Comparison of ENCODE assay signal across 21 mouse cellular contexts in genomic region chr10:19879161-19879560, GRCm38 (mm10). TPM values are rescaled to one million over a fixed set of nuclear protein-coding genes. Genes with fewer than 3 reads are reported as not detected.
DNase-seq lines count a peak whose midpoint lies in the region; ATAC-seq and TF ChIP-seq lines count a peak whose summit lies in the region.
"Had no signal": no experiment of that assay in that cellular context is flagged by ENCODE, and none has a peak within 500 bp of the region (broad histone marks: within the 10 kb centered on the region; RNA-seq: fewer than 3 reads in every experiment).

No protein-coding gene starts in this region.

- H3K27ac ChIP-seq in hindbrain, embryonic 13.5 days = 0 out of 2 replicates have a peak overlapping the region, but pooled peaks have one; percentile 8
- H3K27ac ChIP-seq in hindbrain, embryonic 11.5 days (ENCODE audit: low read depth, low read length) = no peak overlapping the region
- no peak overlapping the region for H3K27ac ChIP-seq in liver, embryonic 15.5 days (replicated peaks)
- H3K27ac ChIP-seq in liver, postnatal 0 days (ENCODE audit: low read depth) = no peak overlapping the region
- no peak overlapping the region for H3K27ac ChIP-seq in midbrain, embryonic 14.5 days (replicated peaks; ENCODE audit: low read depth, low read length)
- no peak overlapping the region for H3K27ac ChIP-seq in midbrain, embryonic 15.5 days
- H3K27ac ChIP-seq: embryonic facial prominence, embryonic 12.5 days; forebrain, embryonic 15.5 days; heart, embryonic 13.5 days had no signal

- no peak for TF ChIP-seq CTCF in liver, postnatal 0 days (IDR thresholded peaks at IDR 0.05; ENCODE audit: low read depth)

- H3K9ac ChIP-seq in hindbrain, embryonic 13.5 days = no peak overlapping the region
- no peak overlapping the region for H3K9ac ChIP-seq in hindbrain, embryonic 11.5 days (ENCODE audit: low read depth, low read length)
- H3K9ac ChIP-seq in liver, embryonic 15.5 days = no peak overlapping the region
- no peak overlapping the region; the same call in 1 of the 2 replicates for H3K9ac ChIP-seq in liver, postnatal 0 days (replicated peaks)
- no peak overlapping the region for H3K9ac ChIP-seq in midbrain, embryonic 14.5 days (replicated peaks; ENCODE audit: low read length)
- H3K9ac ChIP-seq in midbrain, embryonic 15.5 days = no peak overlapping the region
- H3K9ac ChIP-seq: embryonic facial prominence, embryonic 12.5 days; forebrain, embryonic 15.5 days; heart, embryonic 13.5 days had no signal

- DNase-seq in hindbrain, embryonic 11.5 days (ENCODE audit: low spot score) = no peak
- no peak for DNase-seq in liver, postnatal 0 days
- peak; percentile 58 for DNase-seq in midbrain, embryonic 14.5 days
- no peak for DNase-seq in thymus, postnatal 36 days
- DNase-seq: adrenal gland, postnatal 10 days; B cell, adult 2 months; cerebellum, adult 11-12 months; cerebellum, adult 9-10 months; cerebellum, postnatal 25 days; gastrocnemius, postnatal 36 days; heart, adult 11 months; heart, postnatal 36 days had no signal

- ATAC-seq in hindbrain, embryonic 13.5 days (ENCODE audit: low FRiP score) = no peak
- ATAC-seq in hindbrain, embryonic 11.5 days (ENCODE audit: low FRiP score) = no peak
- ATAC-seq in liver, embryonic 15.5 days (ENCODE audit: insufficient read depth) = no peak
- ATAC-seq in liver, postnatal 0 days = no peak
- ATAC-seq in midbrain, embryonic 14.5 days (ENCODE audit: low FRiP score, low TSS enrichment) = no peak
- no peak for ATAC-seq in midbrain, embryonic 15.5 days (replicated peaks)
- ATAC-seq: CD4-positive, CD25-positive, alpha-beta regulatory T cell, adult 4 months; forebrain, embryonic 15.5 days; hindbrain, embryonic 16.5 days had no signal

- no peak overlapping the region for H3K4me2 ChIP-seq in hindbrain, embryonic 13.5 days
- no peak overlapping the region for H3K4me2 ChIP-seq in hindbrain, embryonic 11.5 days (replicated peaks; ENCODE audit: low read depth, low read length)
- 0 out of 2 replicates have a peak overlapping the region, but pooled peaks have one; percentile 2 for H3K4me2 ChIP-seq in liver, embryonic 15.5 days
- H3K4me2 ChIP-seq in liver, postnatal 0 days (ENCODE audit: low read depth, low read length) = no peak overlapping the region
- no peak overlapping the region for H3K4me2 ChIP-seq in midbrain, embryonic 14.5 days (ENCODE audit: low read length)
- no peak overlapping the region for H3K4me2 ChIP-seq in midbrain, embryonic 15.5 days
- H3K4me2 ChIP-seq: embryonic facial prominence, embryonic 12.5 days; forebrain, embryonic 15.5 days; heart, embryonic 13.5 days had no signal

- 66% methylated on average over 6 of the region's 6 CpGs for WGBS in hindbrain, embryonic 13.5 days
- WGBS in hindbrain, embryonic 11.5 days = 67% methylated on average over 6 of the region's 6 CpGs
- WGBS in liver, embryonic 15.5 days (ENCODE audit: insufficient replicate concordance) = 71% methylated on average over 6 of the region's 6 CpGs
- 59% methylated on average over 6 of the region's 6 CpGs for WGBS in liver, postnatal 0 days (ENCODE audit: insufficient replicate concordance)
- 70% methylated on average over 6 of the region's 6 CpGs for WGBS in midbrain, embryonic 14.5 days
- 59% methylated on average over 6 of the region's 6 CpGs for WGBS in midbrain, embryonic 15.5 days

- no peak for TF ChIP-seq EP300 in liver, postnatal 0 days (IDR thresholded peaks at IDR 0.05; ENCODE audit: low read depth)

- no peak overlapping the region for H3K4me3 ChIP-seq in hindbrain, embryonic 13.5 days
- no peak overlapping the region for H3K4me3 ChIP-seq in hindbrain, embryonic 11.5 days (ENCODE audit: low read depth, low read length)
- no peak overlapping the region for H3K4me3 ChIP-seq in liver, embryonic 15.5 days (replicated peaks)
- H3K4me3 ChIP-seq in liver, postnatal 0 days (ENCODE audit: low read depth, low read length) = no peak overlapping the region
- H3K4me3 ChIP-seq in midbrain, embryonic 14.5 days (replicated peaks; ENCODE audit: low read depth, low read length) = no peak overlapping the region
- H3K4me3 ChIP-seq in midbrain, embryonic 15.5 days = no peak overlapping the region
- H3K4me3 ChIP-seq: embryonic facial prominence, embryonic 12.5 days; forebrain, embryonic 15.5 days; heart, embryonic 13.5 days had no signal

- H3K9me3 ChIP-seq in hindbrain, embryonic 13.5 days = no peaks in the 10 kb centered on the region
- no peaks in the 10 kb centered on the region for H3K9me3 ChIP-seq in hindbrain, embryonic 11.5 days (ENCODE audit: control insufficient read depth, low read length)
- no peaks in the 10 kb centered on the region for H3K9me3 ChIP-seq in liver, embryonic 15.5 days (replicated peaks)
- H3K9me3 ChIP-seq in liver, postnatal 0 days (ENCODE audit: low read length) = no peaks in the 10 kb centered on the region
- no peaks in the 10 kb centered on the region for H3K9me3 ChIP-seq in midbrain, embryonic 14.5 days (ENCODE audit: control insufficient read depth, low read length)
- no peaks in the 10 kb centered on the region for H3K9me3 ChIP-seq in midbrain, embryonic 15.5 days
- H3K9me3 ChIP-seq: embryonic facial prominence, embryonic 12.5 days; forebrain, embryonic 15.5 days; G1E; heart, embryonic 13.5 days had no signal

- no peaks in the 10 kb centered on the region for H3K36me3 ChIP-seq in hindbrain, embryonic 13.5 days
- H3K36me3 ChIP-seq in hindbrain, embryonic 11.5 days (ENCODE audit: control insufficient read depth, insufficient read depth, low read length) = no peaks in the 10 kb centered on the region
- H3K36me3 ChIP-seq in liver, embryonic 15.5 days (replicated peaks) = no peaks in the 10 kb centered on the region
- H3K36me3 ChIP-seq in liver, postnatal 0 days (replicated peaks; ENCODE audit: insufficient read depth, low read length) = peaks cover 2% of the 10 kb centered on the region; the same call in 1 of the 2 replicates
- H3K36me3 ChIP-seq in midbrain, embryonic 14.5 days (ENCODE audit: control insufficient read depth, insufficient read depth, low read length) = no peaks in the 10 kb centered on the region
- H3K36me3 ChIP-seq in midbrain, embryonic 15.5 days (replicated peaks) = no peaks in the 10 kb centered on the region
- H3K36me3 ChIP-seq: embryonic facial prominence, embryonic 12.5 days; forebrain, embryonic 15.5 days had no signal

- no peaks in the 10 kb centered on the region for H3K27me3 ChIP-seq in hindbrain, embryonic 13.5 days
- no peaks in the 10 kb centered on the region for H3K27me3 ChIP-seq in hindbrain, embryonic 11.5 days (ENCODE audit: control insufficient read depth, insufficient read depth, low read length)
- H3K27me3 ChIP-seq in liver, embryonic 15.5 days = no peaks in the 10 kb centered on the region
- no peaks in the 10 kb centered on the region for H3K27me3 ChIP-seq in liver, postnatal 0 days (ENCODE audit: insufficient read depth, low read length)
- no peaks in the 10 kb centered on the region for H3K27me3 ChIP-seq in midbrain, embryonic 14.5 days (ENCODE audit: control insufficient read depth, insufficient read depth, low read length)
- no peaks in the 10 kb centered on the region for H3K27me3 ChIP-seq in midbrain, embryonic 15.5 days (replicated peaks)
- H3K27me3 ChIP-seq: embryonic facial prominence, embryonic 12.5 days; forebrain, embryonic 15.5 days; heart, embryonic 13.5 days had no signal

- peaks cover 6% of the 10 kb centered on the region for H3K4me1 ChIP-seq in hindbrain, embryonic 13.5 days (replicated peaks)
- no peaks in the 10 kb centered on the region for H3K4me1 ChIP-seq in hindbrain, embryonic 11.5 days (replicated peaks; ENCODE audit: control insufficient read depth, insufficient read depth, low read length)
- H3K4me1 ChIP-seq in liver, embryonic 15.5 days (replicated peaks) = peaks cover 14% of the 10 kb centered on the region; the same call in 1 of the 2 replicates
- peaks cover 4% of the 10 kb centered on the region; the same call in 1 of the 2 replicates for H3K4me1 ChIP-seq in liver, postnatal 0 days (ENCODE audit: insufficient read depth)
- H3K4me1 ChIP-seq in midbrain, embryonic 14.5 days (ENCODE audit: control insufficient read depth, insufficient read depth, low read length) = no peaks in the 10 kb centered on the region
- no peaks in the 10 kb centered on the region for H3K4me1 ChIP-seq in midbrain, embryonic 15.5 days
- H3K4me1 ChIP-seq: forebrain, embryonic 15.5 days; heart, embryonic 13.5 days had no signal

RNA-seq across cellular contexts. Expression of gene Slc35d3, which starts 27.9 kb away (rescaled TPM):
- 1.3 and 1.4 TPM in 2 replicates for polyA plus RNA-seq in hindbrain, embryonic 13.5 days (2015; fragmentation: Nextera tagmentation; extraction: Ambion mirVana)
- polyA plus RNA-seq in hindbrain, embryonic 11.5 days (2014; fragmentation: Nextera tagmentation; extraction: Ambion mirVana) = 0.60 and 0.77 TPM in 2 replicates
- polyA plus RNA-seq in liver, embryonic 15.5 days (2015; fragmentation: Nextera tagmentation; extraction: Ambion mirVana) = 2.0 and 2.4 TPM in 2 replicates
- 2.3 and 2.7 TPM in 2 replicates for polyA plus RNA-seq in liver, postnatal 0 days (2015; fragmentation: Nextera tagmentation; extraction: Ambion mirVana)
- 2.3 and 2.4 TPM in 2 replicates for polyA plus RNA-seq in midbrain, embryonic 14.5 days (2014; fragmentation: Nextera tagmentation; extraction: Ambion mirVana)
- 2.2 TPM in 2 replicates for polyA plus RNA-seq in midbrain, embryonic 15.5 days (2015; fragmentation: Nextera tagmentation; extraction: Ambion mirVana)
- polyA plus RNA-seq: CD4-positive, CD25-positive, alpha-beta regulatory T cell, adult 4 months; G1E had no signal

RNA-seq across cellular contexts. Expression of gene Pex7, which starts 28.3 kb away (rescaled TPM):
- polyA plus RNA-seq in hindbrain, embryonic 13.5 days (2015; fragmentation: Nextera tagmentation; extraction: Ambion mirVana) = 24.8 and 30.7 TPM in 2 replicates
- polyA plus RNA-seq in hindbrain, embryonic 11.5 days (2014; fragmentation: Nextera tagmentation; extraction: Ambion mirVana) = 32.5 and 34.1 TPM in 2 replicates
- polyA plus RNA-seq in liver, embryonic 15.5 days (2015; fragmentation: Nextera tagmentation; extraction: Ambion mirVana) = 27.7 and 28.9 TPM in 2 replicates
- polyA plus RNA-seq in liver, postnatal 0 days (2015; fragmentation: Nextera tagmentation; extraction: Ambion mirVana) = 51.4 and 58.5 TPM in 2 replicates
- polyA plus RNA-seq in midbrain, embryonic 14.5 days (2014; fragmentation: Nextera tagmentation; extraction: Ambion mirVana) = 30.1 and 30.7 TPM in 2 replicates
- 26.8 and 27.4 TPM in 2 replicates for polyA plus RNA-seq in midbrain, embryonic 15.5 days (2015; fragmentation: Nextera tagmentation; extraction: Ambion mirVana)

RNA-seq across cellular contexts. Expression of gene Map3k5, which starts 55.1 kb away (rescaled TPM):
- polyA plus RNA-seq in hindbrain, embryonic 13.5 days (2015; fragmentation: Nextera tagmentation; extraction: Ambion mirVana) = 0.65 and 0.74 TPM in 2 replicates
- polyA plus RNA-seq in hindbrain, embryonic 11.5 days (2014; fragmentation: Nextera tagmentation; extraction: Ambion mirVana) = 0.66 and 1.3 TPM in 2 replicates
- 0.79 and 0.85 TPM in 2 replicates for polyA plus RNA-seq in liver, embryonic 15.5 days (2015; fragmentation: Nextera tagmentation; extraction: Ambion mirVana)
- 1.1 and 1.4 TPM in 2 replicates for polyA plus RNA-seq in liver, postnatal 0 days (2015; fragmentation: Nextera tagmentation; extraction: Ambion mirVana)
- polyA plus RNA-seq in midbrain, embryonic 14.5 days (2014; fragmentation: Nextera tagmentation; extraction: Ambion mirVana) = 0.72 and 1.3 TPM in 2 replicates
- polyA plus RNA-seq in midbrain, embryonic 15.5 days (2015; fragmentation: Nextera tagmentation; extraction: Ambion mirVana) = 1.1 and 1.3 TPM in 2 replicates
